ENCODE assay signal across 7 mouse cellular contexts in the genomic region with DNA sequence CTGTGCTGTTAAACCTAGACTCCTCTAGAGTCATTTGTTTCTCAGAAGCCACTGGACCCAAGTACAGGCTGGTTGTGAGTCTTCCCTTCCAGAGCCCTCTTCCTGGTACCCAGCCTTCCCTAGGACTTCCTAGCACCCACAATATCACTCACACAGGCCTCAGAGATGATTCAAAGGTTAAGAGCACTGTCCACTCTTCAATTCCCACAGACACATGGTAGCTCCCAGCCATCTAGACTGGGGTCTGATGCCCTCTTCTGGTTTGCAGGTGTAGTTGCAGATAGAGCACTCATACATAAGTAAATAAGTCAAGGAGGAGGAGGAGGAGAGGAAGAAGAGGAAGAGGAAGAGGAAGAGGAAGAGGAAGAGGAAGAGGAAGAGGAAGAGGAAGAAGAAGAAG.
DNase-seq lines count a peak whose midpoint lies in the region.

No protein-coding gene starts in this region.

- peak; percentile 10 to 24 for DNase-seq in layer of hippocampus, postnatal 36 days
- DNase-seq in layer of hippocampus, adult 11-12 months (ENCODE audit: low spot score): no peak
- DNase-seq in adrenal gland, postnatal 14 days: peak; percentile 35
- DNase-seq in cerebellum, postnatal 14 days: peak; percentile 53 to 65
- peak; percentile 14 for DNase-seq in kidney, postnatal 10 days
- DNase-seq in urinary bladder, postnatal 25 days (ENCODE audit: low spot score): no peak
- DNase-seq in right cerebral cortex, postnatal 25 days: no peak

Comparison
In these comparisons a context has a peak if more than half of its experiments do, and no peak if none do; other contexts are left out.
1. DNase-seq: peak in layer of hippocampus, postnatal 36 days (2 of 2), adrenal gland, postnatal 14 days (single experiment), cerebellum, postnatal 14 days (2 of 2) and kidney, postnatal 10 days (single experiment); none in layer of hippocampus, adult 11-12 months (single experiment), urinary bladder, postnatal 25 days (single experiment) and right cerebral cortex, postnatal 25 days (single experiment).